Mouse (Mus musculus): ENCODE results near the gene Hspg2.

DNA sequence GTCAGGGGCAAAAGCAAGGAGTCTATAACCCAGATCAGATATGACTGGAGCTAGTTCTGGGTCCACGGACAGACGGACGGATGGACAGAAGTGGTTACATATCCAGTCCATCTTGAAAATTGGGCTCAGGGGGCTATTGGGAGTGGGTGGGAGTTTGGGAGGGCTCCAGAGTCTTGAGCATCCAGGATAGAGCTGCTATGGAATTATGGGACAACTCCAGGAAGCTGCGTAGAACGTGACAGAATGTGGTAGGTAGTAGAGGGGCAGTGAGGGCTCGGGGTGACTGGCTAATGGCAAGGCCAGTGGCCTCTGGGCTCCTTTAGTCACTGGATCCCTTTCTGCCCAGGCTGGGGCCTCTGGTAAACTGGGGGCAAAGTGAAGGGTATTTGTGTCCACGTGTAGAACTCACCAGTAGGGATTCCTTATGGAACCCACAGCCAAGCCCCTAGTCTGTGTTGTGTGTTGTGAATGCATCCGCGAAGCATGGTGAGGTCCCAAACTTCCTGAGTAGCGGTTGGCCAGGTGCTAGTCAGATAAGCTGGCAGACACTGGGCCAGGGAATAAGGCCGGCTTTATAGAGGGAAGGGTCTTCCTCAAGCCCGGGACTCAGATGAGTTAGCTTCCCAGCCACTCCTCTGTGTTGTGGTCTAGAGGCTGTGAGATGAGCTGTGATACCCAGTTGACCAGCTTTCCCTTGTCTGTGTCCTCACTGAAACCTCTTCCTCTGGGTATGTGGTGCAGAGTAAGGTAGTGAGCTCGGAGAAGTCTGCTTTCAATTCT lies 6.9 kb downstream of the Hspg2 start:
- TF ChIP-seq GATA1 (IDR thresholded peaks at IDR 0.05; ENCODE audit: low read length) (no peak), TAL1 (IDR thresholded peaks at IDR 0.05; ENCODE audit: low read length) (no peak)
